Mouse (Mus musculus) megakaryocyte, embryonic 14.5 days (primary cell): ENCODE data around the gene Syne3.

Source experiments
- FLI1 ChIP-seq: IDR thresholded peaks from 2 replicates; pipeline ENCODE4 v1.6.1; 2012; ENCODE audit warnings: low read length, inconsistent platforms, mixed read lengths
- GATA1 ChIP-seq: IDR thresholded peaks from 3 replicates; pipeline ENCODE4 v1.6.1; 2012; ENCODE audit warnings: mixed read lengths, low read length, inconsistent platforms, borderline replicate concordance

- TF ChIP-seq GATA1 (no peak), FLI1 (no peak)
Observed at GRCm38 (mm10) chr12:105043081-105043480, 33.5 kb upstream of the Syne3 start.
